Comparison of ENCODE assay signal across 8 mouse cellular contexts in genomic region chr19:57066313-57066712, GRCm38 (mm10). TPM values are rescaled to one million over a fixed set of nuclear protein-coding genes. Genes with fewer than 3 reads are reported as not detected.
DNase-seq lines count a peak whose midpoint lies in the region; ATAC-seq and TF ChIP-seq lines count a peak whose summit lies in the region.

No protein-coding gene starts in this region.

- WGBS in hindbrain, embryonic 11.5 days: 36% methylated on average over 3 of the region's 3 CpGs
- 31% methylated on average over 3 of the region's 3 CpGs for WGBS in hindbrain, embryonic 16.5 days
- 32% methylated on average over 3 of the region's 3 CpGs for WGBS in heart, postnatal 0 days

- H3K27ac ChIP-seq in hindbrain, embryonic 11.5 days (ENCODE audit: low read depth, low read length): no peak overlapping the region
- no peak overlapping the region for H3K27ac ChIP-seq in hindbrain, embryonic 16.5 days (ENCODE audit: low read depth, low read length)
- H3K27ac ChIP-seq in heart, postnatal 0 days (ENCODE audit: low read depth): no peak overlapping the region

- H3K4me2 ChIP-seq in hindbrain, embryonic 11.5 days (replicated peaks; ENCODE audit: low read depth, low read length): no peak overlapping the region
- H3K4me2 ChIP-seq in hindbrain, embryonic 16.5 days (ENCODE audit: low read length): no peak overlapping the region
- no peak overlapping the region for H3K4me2 ChIP-seq in heart, postnatal 0 days (ENCODE audit: low read depth, low read length)

- no peak for TF ChIP-seq EP300 in heart, postnatal 0 days (IDR thresholded peaks at IDR 0.05; ENCODE audit: low read depth)

- H3K36me3 ChIP-seq in hindbrain, embryonic 11.5 days (ENCODE audit: control insufficient read depth, insufficient read depth, low read length): no peaks in the 10 kb centered on the region
- no peaks in the 10 kb centered on the region for H3K36me3 ChIP-seq in hindbrain, embryonic 16.5 days (ENCODE audit: control insufficient read depth, insufficient read depth, low read length)
- peaks cover 94% of the 10 kb centered on the region for H3K36me3 ChIP-seq in heart, postnatal 0 days (replicated peaks; ENCODE audit: control insufficient read depth, insufficient read depth, low read length)

- H3K27me3 ChIP-seq in hindbrain, embryonic 11.5 days (ENCODE audit: control insufficient read depth, insufficient read depth, low read length): no peaks in the 10 kb centered on the region
- no peaks in the 10 kb centered on the region for H3K27me3 ChIP-seq in hindbrain, embryonic 16.5 days (replicated peaks; ENCODE audit: control insufficient read depth, insufficient read depth, low read length)
- H3K27me3 ChIP-seq in heart, postnatal 0 days (ENCODE audit: control insufficient read depth, insufficient read depth, low read length): no peaks in the 10 kb centered on the region

- H3K4me3 ChIP-seq in hindbrain, embryonic 11.5 days (ENCODE audit: low read depth, low read length): no peak overlapping the region
- no peak overlapping the region for H3K4me3 ChIP-seq in hindbrain, embryonic 16.5 days (ENCODE audit: low read length)
- H3K4me3 ChIP-seq in heart, postnatal 0 days (ENCODE audit: low read depth, low read length): no peak overlapping the region

- TF ChIP-seq CTCF in heart, postnatal 0 days (IDR thresholded peaks at IDR 0.05; ENCODE audit: low read depth): peak; percentile 83

- H3K9me3 ChIP-seq in hindbrain, embryonic 11.5 days (ENCODE audit: control insufficient read depth, low read length): no peaks in the 10 kb centered on the region
- H3K9me3 ChIP-seq in hindbrain, embryonic 16.5 days (ENCODE audit: control insufficient read depth, low read length): no peaks in the 10 kb centered on the region
- no peaks in the 10 kb centered on the region for H3K9me3 ChIP-seq in heart, postnatal 0 days (replicated peaks; ENCODE audit: control insufficient read depth, low read length)

- no peak overlapping the region for H3K9ac ChIP-seq in hindbrain, embryonic 11.5 days (ENCODE audit: low read depth, low read length)
- no peak overlapping the region for H3K9ac ChIP-seq in hindbrain, embryonic 16.5 days (ENCODE audit: low read depth, low read length)
- no peak overlapping the region for H3K9ac ChIP-seq in heart, postnatal 0 days (replicated peaks; ENCODE audit: low read depth, low read length)

- peak; percentile 70 for DNase-seq in hindbrain, embryonic 11.5 days (ENCODE audit: low spot score)
- DNase-seq in R1 (ENCODE audit: low read depth, low spot score): peak; percentile 60
- peak; percentile 75 to 83 for DNase-seq in cerebellum, postnatal 25 days
- DNase-seq in heart, postnatal 0 days (ENCODE audit: low spot score): peak; percentile 42
- peak; percentile 76 to 81 for DNase-seq in layer of hippocampus, postnatal 10 days (ENCODE audit: low spot score in 2 of 2)
- peak; percentile 58 to 68 for DNase-seq in spleen, postnatal 36 days (ENCODE audit: low spot score in 2 of 2)

- ATAC-seq in hindbrain, embryonic 11.5 days (ENCODE audit: low FRiP score): no peak
- no peak; the same call in 1 of the 2 replicates for ATAC-seq in hindbrain, embryonic 16.5 days
- ATAC-seq in heart, postnatal 0 days (ENCODE audit: insufficient read depth, low read depth): peak; percentile 56; the same call in 1 of the 2 replicates
- ATAC-seq in megakaryocyte progenitor cell, adult 5-6 weeks (replicated peaks; ENCODE audit: poor library complexity): peak; percentile 80

- no peaks in the 10 kb centered on the region for H3K4me1 ChIP-seq in hindbrain, embryonic 11.5 days (replicated peaks; ENCODE audit: control insufficient read depth, insufficient read depth, low read length)
- no peaks in the 10 kb centered on the region for H3K4me1 ChIP-seq in hindbrain, embryonic 16.5 days (ENCODE audit: control insufficient read depth, insufficient read depth, low read depth, low read length)
- no peaks in the 10 kb centered on the region for H3K4me1 ChIP-seq in heart, postnatal 0 days (ENCODE audit: control insufficient read depth, insufficient read depth)

RNA-seq across cellular contexts. Expression of gene Afap1l2, which starts 58.3 kb away (rescaled TPM):
- 3.7 and 5.5 TPM in 2 replicates for polyA plus RNA-seq in hindbrain, embryonic 11.5 days (2014; fragmentation: Nextera tagmentation; extraction: Ambion mirVana)
- polyA plus RNA-seq in hindbrain, embryonic 16.5 days (2015; fragmentation: Nextera tagmentation; extraction: Ambion mirVana): 13.9 and 16.4 TPM in 2 replicates
- total RNA-seq in heart, postnatal 0 days (2014; rRNA removed; ENCODE audit: low replicate concordance): 2.3 and 3.6 TPM in 2 replicates
- 2.5 and 2.7 TPM in 2 replicates for polyA plus RNA-seq in heart, postnatal 0 days (2015; fragmentation: Nextera tagmentation; extraction: Ambion mirVana)
- 10 to 100 TPM; 22.0 to 24.5 TPM for total RNA-seq in layer of hippocampus, postnatal 10 days (2021)
- total RNA-seq in megakaryocyte progenitor cell, adult 5-6 weeks (2015): 0.07 TPM in 1 of 2 replicates, not detected in the other
- total RNA-seq in megakaryocyte progenitor cell, adult 5-6 weeks (2017): not detected in 2 replicates

Comparison
In these comparisons a context has a peak if more than half of its experiments do, and no peak if none do; other contexts are left out.
1. ATAC-seq: peak in heart, postnatal 0 days (single experiment) and megakaryocyte progenitor cell, adult 5-6 weeks (single experiment); none in hindbrain, embryonic 11.5 days (single experiment) and hindbrain, embryonic 16.5 days (single experiment).
2. Peak in every context shown above with its lines, with median percentiles within 50 percentile points of each other: DNase-seq.